Mouse (Mus musculus): ENCODE results near the gene Nrbf2.
A peak's percentile ranks its signal among the peaks of the same experiment; 100 is the strongest.

Gene Nrbf2

DNA sequence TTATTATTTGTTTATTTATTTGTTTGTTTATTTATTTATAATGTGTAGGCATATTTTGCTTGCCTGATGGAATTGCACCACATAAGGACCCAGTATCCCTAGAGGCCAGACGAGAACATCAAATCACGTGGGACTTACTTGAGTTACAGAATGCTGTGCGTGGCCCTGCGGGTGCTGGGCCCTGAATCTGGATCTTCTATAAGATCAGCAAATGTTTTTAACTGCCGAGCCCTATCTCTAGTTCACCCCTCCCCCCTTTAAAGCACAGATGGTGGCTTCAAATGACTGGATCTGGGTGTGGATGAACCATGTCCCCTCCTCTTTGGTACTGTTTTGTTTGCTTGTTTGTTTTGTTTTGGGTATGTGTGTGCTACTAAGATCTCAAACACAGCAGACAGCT, 10.2 kb upstream of the Nrbf2 start:
- DNase-seq (ENCODE audit: low spot score), result no peak

- no peak for DNase-seq (ENCODE audit: low spot score)
Observed at GRCm38 (mm10) chr10:67291087-67291486, 6.0 kb upstream of the Nrbf2 start.

DNA sequence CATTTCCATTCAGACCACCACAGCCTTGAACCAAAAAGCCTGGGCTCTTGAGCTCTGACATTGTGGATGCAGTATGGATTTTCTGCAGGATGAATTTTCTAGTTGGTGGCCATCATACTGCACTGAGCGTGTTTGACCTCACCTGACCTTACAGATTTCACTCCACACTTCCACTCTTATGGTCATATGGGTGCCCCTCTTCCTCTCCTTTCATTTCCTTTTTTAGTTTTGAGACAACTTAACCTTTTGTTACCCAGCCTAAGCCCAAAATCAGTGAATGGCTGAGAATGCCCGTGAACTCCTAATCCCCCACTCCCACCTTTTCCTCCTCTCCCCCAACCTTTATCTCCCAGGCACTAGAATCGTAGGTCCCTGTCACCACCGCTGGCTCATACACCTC, 5.5 kb upstream of the Nrbf2 start:
- DNase-seq (ENCODE audit: low spot score), result no peak

DNA sequence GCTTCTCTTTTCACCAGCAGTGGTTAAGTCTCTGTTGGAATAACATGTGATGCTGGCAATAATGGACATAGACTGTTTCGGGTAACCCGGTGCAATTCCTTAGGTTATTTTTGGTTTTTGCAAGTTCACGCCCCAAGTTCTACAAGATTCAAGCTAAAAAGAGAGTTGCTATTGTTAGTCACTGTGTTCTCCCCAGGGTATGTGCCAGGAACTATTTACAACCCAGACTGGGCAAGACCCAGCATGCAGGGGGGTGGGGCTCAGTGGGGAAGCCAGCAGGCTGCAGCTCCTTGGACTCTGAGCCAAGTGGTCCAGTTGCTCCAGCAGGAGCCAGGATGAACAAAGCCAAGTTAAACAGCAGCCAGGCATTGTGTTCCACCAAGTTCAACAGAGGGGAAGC, 2.8 kb upstream of the Nrbf2 start:
- no peak for DNase-seq (ENCODE audit: low spot score)

DNA sequence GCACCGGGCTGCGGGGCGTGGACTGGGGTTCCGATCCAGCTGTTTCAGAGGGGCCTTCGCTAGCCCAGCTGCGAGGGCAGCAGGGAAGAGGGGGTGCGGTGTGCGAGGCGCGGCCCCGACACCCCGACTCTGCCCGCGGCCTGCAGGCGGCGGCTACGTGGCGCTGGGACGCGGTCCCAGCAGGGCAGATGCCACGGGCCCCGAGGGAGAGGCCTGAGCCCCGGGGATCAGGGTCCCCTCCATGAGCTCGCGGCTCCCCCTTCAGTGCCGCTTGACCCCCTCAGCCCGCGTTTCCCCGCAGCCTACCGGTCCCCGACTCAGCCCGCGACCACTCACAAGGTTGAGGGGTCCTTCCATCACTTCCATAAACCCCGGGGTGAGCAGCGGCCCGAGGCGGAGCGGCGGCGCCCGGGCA, 337 bp downstream of the Nrbf2 start:
- DNase-seq (ENCODE audit: low spot score), result peak; percentile 38

- peak; percentile 11 for DNase-seq (ENCODE audit: low spot score)
Observed at GRCm38 (mm10) chr10:67284311-67284710, 794 bp downstream of the Nrbf2 start.

GRCm38 (mm10) chr10:67283516-67283915, 1.6 kb downstream of the Nrbf2 start:
- DNase-seq (ENCODE audit: low spot score), result no peak

- no peak for DNase-seq (ENCODE audit: low spot score)
Observed at GRCm38 (mm10) chr10:67282531-67282930, 2.6 kb downstream of the Nrbf2 start.

DNA sequence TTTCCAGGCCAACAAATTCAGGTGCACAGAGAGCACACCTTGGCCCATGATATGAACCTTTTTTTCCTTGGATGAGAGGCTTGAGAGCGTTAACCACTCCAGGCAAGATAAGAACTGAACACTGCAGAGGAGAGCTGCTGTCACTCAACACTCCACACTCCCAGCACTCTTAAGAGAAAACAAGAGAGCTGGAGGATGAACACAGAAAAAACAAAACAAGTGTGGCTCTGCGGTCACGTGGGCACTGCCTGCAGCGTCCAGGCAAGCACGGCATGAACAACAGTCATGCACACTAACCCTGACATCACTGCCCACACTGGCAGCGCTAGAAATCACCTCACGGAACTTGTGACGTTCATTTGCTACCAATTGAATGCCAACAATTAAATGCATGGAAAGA, 3.3 kb downstream of the Nrbf2 start:
- DNase-seq (ENCODE audit: low spot score), result no peak

GRCm38 (mm10) chr10:67275916-67276315, 9.2 kb downstream of the Nrbf2 start:
- DNase-seq (ENCODE audit: low spot score), result no peak

DNA sequence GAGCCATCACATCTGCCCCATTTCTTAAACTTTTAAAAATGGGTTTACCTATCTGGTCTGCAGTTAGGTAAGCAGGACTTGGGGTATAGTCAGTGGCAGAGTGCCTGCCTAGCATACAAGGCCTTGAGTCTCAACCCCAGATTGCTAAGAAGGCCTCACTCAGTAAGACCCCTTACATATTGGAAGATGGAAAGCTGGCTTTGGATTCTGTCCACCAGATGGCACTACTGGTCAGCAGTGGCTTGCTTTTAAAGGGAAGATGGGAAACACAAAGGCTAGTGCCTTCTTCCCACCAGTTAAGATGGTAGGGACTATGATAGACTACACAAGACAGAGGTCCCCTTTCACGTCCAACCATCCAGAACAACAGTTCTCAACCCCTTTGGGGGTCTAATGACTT, 20.3 kb downstream of the Nrbf2 start:
- DNase-seq (ENCODE audit: low spot score), result no peak

- DNase-seq (ENCODE audit: low spot score), result no peak
Observed at GRCm38 (mm10) chr10:67253115-67253514, 32.0 kb downstream of the Nrbf2 start.

DNA sequence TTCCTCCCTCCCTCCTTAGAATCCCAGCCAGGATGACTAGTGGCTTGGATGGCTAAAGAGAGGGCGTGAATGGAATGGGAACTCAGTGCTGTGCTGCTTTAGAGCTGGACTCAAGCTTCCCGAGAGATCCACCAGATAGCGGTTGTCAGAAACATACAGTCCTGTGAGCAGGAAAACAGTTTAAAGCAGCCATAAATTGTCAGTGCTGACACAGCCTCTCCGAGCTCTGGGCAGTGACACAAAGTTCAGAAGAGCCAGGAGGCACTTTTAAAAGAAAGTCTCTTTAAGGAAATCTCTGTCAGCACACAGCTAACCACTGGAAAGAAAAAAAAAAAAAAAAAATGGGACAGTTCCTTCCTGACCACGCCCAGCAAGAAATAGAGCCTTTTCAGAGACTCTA, 32.8 kb downstream of the Nrbf2 start:
- DNase-seq (ENCODE audit: low spot score), result no peak

- DNase-seq (ENCODE audit: low spot score), result no peak
Observed at GRCm38 (mm10) chr10:67250846-67251245, 34.3 kb downstream of the Nrbf2 start.

DNA sequence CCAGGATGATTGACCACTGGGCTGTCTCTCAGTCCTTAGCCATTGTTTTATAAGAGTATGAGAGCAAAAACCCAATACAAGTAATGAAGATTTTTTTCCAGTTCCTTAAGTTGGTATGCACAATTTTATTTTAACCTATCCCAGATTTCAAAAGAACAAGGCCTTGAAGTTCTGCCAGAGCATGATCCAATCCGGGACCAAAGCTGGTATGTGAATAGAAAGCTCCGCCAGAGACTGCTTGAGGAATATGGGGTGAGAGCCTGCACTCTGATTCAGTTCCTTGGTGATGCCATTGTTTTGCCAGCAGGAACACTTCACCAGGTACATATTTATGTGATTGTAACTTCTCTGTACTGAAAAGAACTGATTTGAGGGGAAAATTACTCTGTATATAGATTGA, 35.6 kb downstream of the Nrbf2 start:
- no peak for DNase-seq (ENCODE audit: low spot score)

GRCm38 (mm10) chr10:67247145-67247544, 38.0 kb downstream of the Nrbf2 start:
- DNase-seq (ENCODE audit: low spot score), result no peak

DNA sequence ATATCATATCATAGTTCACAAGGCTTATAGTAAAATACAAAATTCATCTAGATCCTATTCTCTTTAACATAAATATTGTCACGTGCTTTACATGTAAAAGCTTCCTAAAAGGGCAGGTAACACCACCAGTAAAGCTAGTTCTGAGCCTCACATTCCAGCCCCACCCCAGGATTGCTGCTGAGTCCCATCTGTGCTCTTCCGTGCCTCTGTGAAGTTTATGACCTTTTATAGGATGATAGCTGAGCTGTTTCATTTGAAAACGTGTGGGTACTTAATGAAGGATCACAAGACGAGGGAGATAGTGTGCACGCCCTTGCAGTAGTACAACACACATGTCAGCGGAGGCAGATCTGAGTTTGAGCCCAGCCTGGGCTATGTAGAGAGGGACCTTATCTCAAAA, 54.7 kb downstream of the Nrbf2 start:
- DNase-seq (ENCODE audit: low spot score), result no peak

DNA sequence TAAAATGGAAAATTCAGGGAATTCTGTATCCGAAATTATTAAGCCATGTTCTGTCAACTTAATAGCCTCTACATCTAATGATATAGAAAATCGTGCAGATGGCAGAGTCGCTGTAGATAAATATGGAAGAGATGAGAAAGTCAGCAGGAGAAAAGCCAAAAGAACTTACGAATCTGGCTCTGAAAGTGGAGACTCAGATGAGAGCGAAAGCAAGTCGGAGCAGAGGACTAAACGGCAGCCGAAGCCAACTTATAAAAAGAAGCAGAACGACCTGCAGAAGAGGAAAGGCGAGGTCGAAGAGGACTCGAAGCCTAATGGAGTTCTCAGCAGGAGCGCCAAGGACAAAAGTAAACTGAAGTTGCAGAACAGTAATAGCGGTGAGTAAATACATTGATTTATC, 58.6 kb downstream of the Nrbf2 start:
- no peak for DNase-seq (ENCODE audit: low spot score)

DNA sequence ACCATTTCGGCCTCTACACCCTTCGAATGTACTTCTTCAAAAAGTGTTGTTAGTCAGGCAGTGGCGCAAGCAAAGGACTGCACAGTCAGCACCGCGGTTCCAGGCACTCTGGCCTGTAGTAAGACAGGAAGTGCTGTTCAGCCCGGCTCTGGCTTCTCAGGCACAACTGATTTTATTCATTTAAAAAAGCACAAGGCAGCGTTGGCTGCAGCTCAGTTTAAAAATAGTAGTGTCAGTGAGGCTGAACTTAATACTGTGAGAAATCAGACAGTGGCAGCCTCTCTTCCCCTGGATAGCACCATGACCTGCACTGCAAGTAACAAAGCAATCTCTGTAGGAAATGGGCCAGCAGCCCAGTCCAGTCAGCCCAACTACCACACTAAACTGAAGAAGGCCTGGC, 59.0 kb downstream of the Nrbf2 start:
- DNase-seq (ENCODE audit: low spot score), result no peak

- no peak for DNase-seq (ENCODE audit: low spot score)
Observed at GRCm38 (mm10) chr10:67225528-67225927, 59.6 kb downstream of the Nrbf2 start.

DNA sequence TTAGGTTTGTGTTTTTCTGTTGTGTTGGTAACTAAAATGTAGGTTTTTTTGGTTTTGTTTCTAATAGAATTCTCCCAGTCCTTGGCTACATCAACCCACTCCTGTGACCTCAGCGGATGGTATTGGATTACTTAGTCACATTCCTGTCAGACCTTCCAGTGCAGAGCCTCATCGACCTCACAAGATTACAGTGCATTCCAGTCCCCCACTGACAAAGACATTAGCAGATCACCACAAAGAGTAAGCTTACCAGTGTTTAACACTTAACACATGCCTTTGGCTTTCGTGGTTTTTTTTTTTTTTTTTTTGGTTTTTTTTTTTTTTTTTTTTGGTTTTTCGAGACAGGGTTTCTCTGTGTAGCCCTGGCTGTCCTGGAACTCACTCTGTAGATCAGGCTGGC, 61.2 kb downstream of the Nrbf2 start:
- DNase-seq (ENCODE audit: low spot score), result no peak

- DNase-seq (ENCODE audit: low spot score), result no peak
Observed at GRCm38 (mm10) chr10:67221284-67221683, 63.8 kb downstream of the Nrbf2 start.

GRCm38 (mm10) chr10:67220251-67220650, 64.9 kb downstream of the Nrbf2 start:
- no peak for DNase-seq (ENCODE audit: low spot score)

- no peak for DNase-seq (ENCODE audit: low spot score)
Observed at GRCm38 (mm10) chr10:67218873-67219565, 66.1 kb downstream of the Nrbf2 start.

GRCm38 (mm10) chr10:67216872-67217271, 68.2 kb downstream of the Nrbf2 start:
- no peak for DNase-seq (ENCODE audit: low spot score)
